Mouse (Mus musculus) erythroblast, embryonic 14.5 days (primary cell): ENCODE results near the gene Sprr1b.

Source experiments
- GATA1 ChIP-seq: IDR thresholded peaks from 2 replicates; pipeline ENCODE4 v1.6.1; 2012; ENCODE audit warnings: low read length, inconsistent platforms, mixed read lengths
- TAL1 ChIP-seq: IDR thresholded peaks from 3 replicates; pipeline ENCODE4 v1.6.1; 2012; ENCODE audit warnings: low read length, inconsistent platforms, mixed read lengths

- TF ChIP-seq GATA1 (no peak), TAL1 (no peak)
Observed at GRCm38 (mm10) chr3:92394301-92394700, 44.3 kb downstream of the Sprr1b start.
